Mouse (Mus musculus): ENCODE measurements at regions not wholly inside any gene's neighbourhood (a gene's known extent, or its start where the extent isn't known, plus 50 kb on each side); places are given as distances from the start of the nearest gene placed in this dataset.
"Not testable (repeated sequence)": the region's sequence is repeated elsewhere in the genome, so short reads cannot be mapped to it uniquely, and the experiment has no call there.

- no peak for DNase-seq
Measured at GRCm38 (mm10) chr1:128535537-128536150, 56.4 kb downstream of the Cxcr4 start.

GRCm38 (mm10) chr1:128532632-128533031 lies 59.5 kb downstream of the Cxcr4 start:
- no peak for DNase-seq

DNA sequence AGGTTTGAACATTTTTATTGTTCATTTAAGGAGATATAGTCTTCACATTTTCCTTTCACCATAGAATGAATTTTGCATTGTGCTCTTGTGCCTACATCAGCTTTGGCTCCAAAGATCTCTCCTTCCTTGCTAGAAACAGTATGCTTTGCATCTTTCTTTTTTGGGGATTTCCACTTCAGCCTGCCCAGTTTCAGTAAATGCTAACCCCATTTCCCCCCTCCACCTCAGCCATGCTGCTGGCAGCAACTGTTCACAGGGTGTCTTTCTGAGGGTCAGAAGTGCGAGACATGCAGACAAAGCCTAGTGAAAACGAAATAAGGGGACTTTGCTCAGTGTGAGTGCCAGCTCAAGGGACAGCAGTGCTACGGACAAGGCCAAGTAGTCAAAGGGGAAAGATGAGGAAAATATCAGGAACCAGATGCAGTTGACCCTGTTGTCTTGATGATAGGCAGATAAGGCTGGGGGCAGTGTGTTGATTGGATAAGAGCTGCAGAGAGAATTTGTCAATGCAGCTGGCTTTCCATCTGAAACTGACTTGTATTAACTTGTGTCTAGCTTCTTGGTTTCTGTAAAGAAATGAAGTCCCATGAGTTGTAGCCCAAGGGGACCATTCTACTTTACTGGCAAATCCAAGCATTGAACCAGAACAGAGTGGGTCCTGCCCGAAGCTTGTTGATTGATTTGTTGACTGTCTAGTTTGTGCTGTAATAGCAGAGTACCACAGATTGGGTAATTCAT lies 62.1 kb downstream of the Cxcr4 start:
- DNase-seq = no peak

- DNase-seq = no peak
Measured at GRCm38 (mm10) chr1:128519234-128519633, 72.9 kb downstream of the Cxcr4 start.

DNA sequence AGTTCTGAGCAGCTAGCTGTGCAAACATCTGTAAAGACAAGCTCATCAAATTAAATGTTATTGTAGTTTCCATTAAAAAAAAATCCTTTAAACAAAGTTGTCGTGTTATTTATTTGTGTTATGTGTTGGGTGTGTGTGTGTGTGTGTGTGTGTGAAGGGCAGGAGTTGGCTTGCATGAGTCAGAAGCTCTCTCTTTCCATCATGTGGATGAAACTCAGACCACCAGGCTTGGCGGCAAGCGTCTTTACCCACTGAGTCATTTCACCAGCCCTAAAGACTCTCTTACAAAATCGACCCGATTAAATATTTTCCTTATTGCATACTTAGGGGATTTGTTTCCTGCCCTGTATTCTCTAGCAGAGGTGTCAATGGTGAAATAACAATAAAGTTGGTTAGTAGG lies 73.6 kb downstream of the Cxcr4 start:
- no peak for DNase-seq

GRCm38 (mm10) chr1:128517351-128517750 lies 74.7 kb downstream of the Cxcr4 start:
- no peak for DNase-seq

GRCm38 (mm10) chr1:128514327-128514726 lies 77.8 kb downstream of the Cxcr4 start:
- no peak for DNase-seq

GRCm38 (mm10) chr1:128513911-128514310 lies 78.2 kb downstream of the Cxcr4 start:
- no peak for DNase-seq

DNA sequence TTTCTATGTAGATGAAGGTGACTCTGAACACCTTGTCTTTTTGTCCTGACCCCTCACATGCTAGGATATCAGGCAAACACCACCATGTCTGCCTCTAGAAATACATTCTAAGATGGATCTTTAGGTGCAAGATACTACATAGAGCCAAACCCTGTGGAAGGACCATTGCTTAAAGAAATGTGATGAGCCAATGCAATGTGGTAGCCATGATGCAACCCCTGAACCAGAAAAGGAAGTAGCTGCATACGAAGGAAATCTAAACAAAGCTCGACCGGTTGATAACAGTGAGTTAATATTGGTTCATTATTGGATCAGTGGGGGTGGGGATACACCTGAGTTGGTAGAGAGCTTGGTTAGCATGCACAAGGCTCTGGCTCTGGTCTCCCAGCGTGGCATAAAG lies 78.9 kb downstream of the Cxcr4 start:
- DNase-seq = no peak

GRCm38 (mm10) chr1:128508816-128509461 lies 83.2 kb downstream of the Cxcr4 start:
- DNase-seq = no peak

DNA sequence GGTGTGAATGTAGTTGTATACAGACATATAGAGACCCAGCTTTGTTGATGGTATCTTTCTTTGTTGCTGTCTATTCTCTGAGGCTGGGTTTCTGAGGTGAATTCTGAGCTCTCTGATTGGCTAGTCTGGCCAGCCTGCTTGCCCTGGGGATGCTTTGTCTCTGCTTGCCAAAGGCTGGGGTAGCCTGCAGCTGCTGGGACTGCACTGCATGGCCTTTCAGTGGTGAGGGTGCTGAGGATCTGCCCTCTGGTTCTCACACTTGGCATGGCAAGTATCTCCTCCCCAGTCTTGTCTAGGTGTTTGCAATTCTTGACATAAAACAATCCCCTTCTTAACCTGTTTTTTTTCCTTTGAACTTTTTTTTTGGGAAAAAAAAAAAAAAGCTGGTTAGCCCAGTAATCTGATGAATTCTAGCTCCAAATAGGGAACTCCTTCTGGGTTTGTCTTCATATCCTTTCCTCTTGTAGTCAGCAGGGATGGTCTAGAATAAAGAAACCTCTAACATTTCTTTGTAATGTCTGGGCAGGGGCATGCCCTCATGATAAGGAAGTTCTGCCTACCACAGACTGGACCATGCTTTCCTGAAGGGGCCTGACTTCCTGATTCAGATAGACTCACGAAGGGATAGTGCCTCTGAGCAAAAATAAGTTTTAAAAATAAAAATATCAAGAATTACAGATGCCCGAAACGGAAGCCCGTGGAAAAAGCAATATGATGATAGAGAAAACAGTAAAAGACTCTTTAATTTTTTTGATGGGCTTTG lies 85.4 kb downstream of the Cxcr4 start:
- DNase-seq = peak; percentile 22

DNA sequence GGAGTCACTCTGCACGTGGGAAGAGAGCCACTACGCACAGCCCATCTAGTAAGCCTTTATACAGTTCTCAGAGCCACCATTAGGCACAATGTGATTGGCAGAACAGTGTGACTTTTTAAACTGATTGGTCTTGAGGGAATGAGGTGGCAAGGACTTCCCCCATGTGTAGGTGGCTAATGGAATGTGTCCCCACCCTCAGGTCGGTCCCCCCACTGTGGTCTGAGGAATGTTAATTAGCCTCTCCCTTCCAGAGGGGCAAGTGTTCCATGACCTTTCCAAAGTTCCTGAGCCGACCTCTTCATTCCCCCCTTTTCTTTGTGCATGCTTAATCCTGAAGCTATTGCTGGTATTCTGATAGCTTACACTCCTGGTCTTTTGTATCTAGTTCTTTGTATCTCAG lies 87.2 kb upstream of the Dars start:
- DNase-seq = no peak

GRCm38 (mm10) chr1:128498042-128498772 lies 81.0 kb upstream of the Dars start:
- no peak for DNase-seq

GRCm38 (mm10) chr1:128492251-128492650 lies 75.1 kb upstream of the Dars start:
- DNase-seq = no peak

DNA sequence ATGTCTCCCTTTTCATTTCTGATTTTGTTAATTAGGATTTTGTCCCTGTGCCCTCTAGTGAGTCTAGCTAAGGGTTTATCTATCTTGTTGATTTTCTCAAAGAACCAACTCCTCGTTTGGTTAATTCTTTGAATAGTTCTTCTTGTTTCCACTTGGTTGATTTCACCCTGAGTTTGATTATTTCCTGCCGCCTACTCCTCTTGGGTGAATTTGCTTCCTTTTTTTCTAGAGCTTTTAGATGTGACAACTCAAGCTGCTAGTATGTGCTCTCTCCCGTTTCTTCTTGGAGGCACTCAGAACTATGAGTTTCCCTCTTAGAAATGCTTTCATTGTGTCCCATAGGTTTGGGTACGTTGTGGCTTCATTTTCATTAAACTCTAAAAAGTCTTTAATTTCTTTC lies 70.0 kb upstream of the Dars start:
- DNase-seq = not testable (repeated sequence)

- no peak for DNase-seq
Measured at GRCm38 (mm10) chr1:128478376-128478775, 61.2 kb upstream of the Dars start.

GRCm38 (mm10) chr1:128477653-128478052 lies 60.5 kb upstream of the Dars start:
- no peak for DNase-seq

- no peak for DNase-seq
Measured at GRCm38 (mm10) chr1:128472713-128473230, 55.6 kb upstream of the Dars start.

DNA sequence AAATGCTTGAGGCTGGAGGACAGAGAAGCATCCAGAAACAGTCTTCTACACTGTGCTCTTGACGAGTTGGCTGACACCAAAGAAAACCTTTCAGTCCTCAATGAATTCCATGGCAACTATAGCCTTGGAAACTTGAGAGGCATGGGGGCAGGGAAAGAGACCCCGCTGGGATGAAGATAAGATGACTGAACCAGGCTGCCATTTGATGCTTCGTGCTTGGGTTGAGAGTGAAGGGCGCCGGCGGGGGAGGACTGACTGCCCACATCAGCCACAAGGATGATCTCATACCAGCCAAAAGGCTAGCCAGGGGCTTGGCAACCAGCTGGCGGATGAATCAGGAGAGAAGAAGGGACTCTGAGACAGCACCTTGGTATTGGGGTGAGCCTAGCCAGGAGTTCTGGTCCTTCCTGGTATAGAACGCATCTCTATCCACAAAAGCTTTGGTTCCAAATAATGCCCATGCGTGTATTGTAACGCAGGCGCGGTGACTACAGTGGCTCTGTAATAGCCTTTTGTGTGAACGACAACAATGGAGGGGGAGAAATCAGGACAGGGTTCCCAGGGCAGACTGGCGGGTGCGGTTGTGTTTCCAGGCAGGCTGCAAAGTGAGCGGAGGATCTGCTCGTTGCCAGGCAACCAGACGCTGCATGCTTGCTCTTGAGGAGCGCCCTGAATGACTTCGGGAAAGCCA lies 55.0 kb upstream of the Dars start:
- peak; percentile 53 for DNase-seq

- DNase-seq = no peak
Measured at GRCm38 (mm10) chr1:128470786-128471185, 53.6 kb upstream of the Dars start.

DNA sequence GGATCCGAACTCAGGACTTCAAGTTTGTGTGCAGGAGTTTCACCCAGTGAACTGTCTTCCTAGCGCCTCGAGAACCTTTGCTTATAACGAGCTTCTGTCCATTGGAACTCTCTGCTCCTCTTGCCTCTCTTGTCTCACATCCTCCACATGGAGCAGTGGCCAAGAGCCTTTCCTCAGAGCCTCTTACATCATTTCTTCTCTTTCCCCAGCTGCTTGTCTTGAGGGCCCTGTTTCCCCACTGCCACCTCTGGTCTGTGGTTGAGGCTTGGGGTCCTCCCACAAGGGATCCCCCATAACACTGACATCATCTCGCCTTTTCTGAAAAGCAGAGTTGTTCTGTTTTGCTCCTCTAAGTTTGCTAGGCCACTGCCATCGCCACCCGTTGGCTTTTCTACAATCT lies 51.9 kb upstream of the Dars start:
- no peak for DNase-seq
